Mouse (Mus musculus) Muller cell, postnatal 12 days (primary cell): ENCODE data around the gene Fastkd1.
"Not testable (repeated sequence)": the region's sequence is repeated elsewhere in the genome, so short reads cannot be mapped to it uniquely, and the experiment has no call there.

Source experiments
- DNase-seq: peaks from one replicate; pipeline ENCODE4 v3.0.0-alpha.2; 2015; ENCODE audit errors: inconsistent ontology term

Gene Fastkd1

DNA sequence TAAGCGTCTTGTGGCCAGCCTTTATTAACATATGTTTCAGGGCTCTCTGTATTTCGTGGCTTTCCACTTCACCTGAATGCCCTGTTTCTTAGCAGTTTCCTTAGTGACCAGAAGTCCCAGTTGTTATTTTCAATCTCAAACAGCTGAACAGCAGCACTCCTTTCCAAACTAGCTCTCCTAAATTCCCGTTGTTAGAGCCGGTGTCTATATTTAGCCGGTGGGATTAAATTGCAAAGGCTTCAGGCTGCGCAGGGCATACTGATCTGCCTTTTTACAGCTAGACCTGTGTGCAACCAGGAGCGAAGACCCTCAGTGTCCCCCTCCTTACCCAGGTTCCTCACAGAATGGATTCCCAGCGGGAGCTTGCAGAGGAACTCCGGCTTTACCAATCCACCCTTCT is 43.5 kb downstream of the Fastkd1 start, which contains the start of gene Klhl41:
TSS of gene Klhl41 (plus strand) at position 268 of the 400 bp plus-strand sequence.
- no peak for DNase-seq

- DNase-seq: no peak
These were observed 44.9 kb downstream of the Fastkd1 start for GRCm38 (mm10) chr2:69668414-69668813.

- no peak for DNase-seq
These were observed 45.7 kb downstream of the Fastkd1 start for GRCm38 (mm10) chr2:69667656-69668055.

- no peak for DNase-seq
These were observed 49.4 kb downstream of the Fastkd1 start for GRCm38 (mm10) chr2:69663827-69664476.

- DNase-seq: no peak
These were observed 54.0 kb downstream of the Fastkd1 start for GRCm38 (mm10) chr2:69659326-69659725.

GRCm38 (mm10) chr2:69649716-69650115 is 63.6 kb downstream of the Fastkd1 start:
- DNase-seq: no peak

GRCm38 (mm10) chr2:69646726-69647490 is 66.4 kb downstream of the Fastkd1 start, which contains the start of gene Bbs5:
TSS of gene Bbs5 (plus strand) at chr2:69647171.
- peak; percentile 93 for DNase-seq

DNA sequence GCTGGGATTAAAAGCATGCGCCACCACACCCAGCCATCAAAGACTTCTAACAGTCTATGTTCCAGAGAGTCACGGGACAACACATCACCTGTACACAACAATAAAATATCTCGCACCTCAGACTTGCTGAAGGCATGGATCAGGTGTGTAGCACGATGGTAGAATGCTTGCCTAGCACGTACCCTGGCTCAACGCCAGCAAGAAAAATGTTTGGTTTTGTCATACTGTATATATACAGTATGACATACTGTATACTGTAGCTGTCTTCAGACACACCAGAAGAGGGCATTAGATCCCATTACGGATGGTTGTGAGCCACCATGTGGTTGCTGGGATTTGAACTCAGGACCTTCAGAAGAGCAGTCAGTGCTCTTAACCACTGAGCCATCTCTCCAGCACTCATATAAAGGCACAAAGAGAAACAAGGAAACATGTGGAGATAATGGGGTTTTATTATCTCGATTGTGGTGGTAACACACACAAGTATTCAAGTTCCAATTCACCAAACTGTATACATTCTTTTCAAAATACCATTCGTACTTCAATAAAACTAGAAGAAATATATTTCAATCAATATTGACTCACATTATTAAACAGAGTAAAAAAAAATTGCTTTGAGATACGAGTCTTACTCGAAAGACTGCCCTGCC is 68.2 kb downstream of the Fastkd1 start:
- DNase-seq: no peak

DNA sequence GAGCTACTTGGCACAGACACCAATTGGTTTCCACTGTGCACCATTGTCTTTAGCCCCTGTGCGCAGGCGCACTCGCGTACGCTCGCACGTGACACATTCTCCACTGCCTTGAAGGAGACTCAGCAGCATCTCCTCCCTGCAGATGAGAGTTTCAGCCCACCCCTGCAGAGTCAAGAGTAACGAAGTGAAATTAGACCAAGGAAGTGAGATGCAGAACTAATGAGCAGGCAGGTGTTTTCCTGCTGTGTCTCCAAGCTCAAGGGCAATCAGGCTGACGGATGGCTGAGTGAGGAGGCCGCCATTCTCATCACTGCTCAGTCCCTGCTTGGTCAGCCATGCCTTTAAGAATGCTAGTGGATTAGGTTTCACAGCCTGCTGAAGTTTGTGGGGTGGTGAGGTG is 73.2 kb downstream of the Fastkd1 start:
- DNase-seq: peak; percentile 50

GRCm38 (mm10) chr2:69637989-69638388 is 75.3 kb downstream of the Fastkd1 start:
- not testable (repeated sequence) for DNase-seq
